Comparison of ENCODE assay signal across 20 mouse cellular contexts in the genomic region with DNA sequence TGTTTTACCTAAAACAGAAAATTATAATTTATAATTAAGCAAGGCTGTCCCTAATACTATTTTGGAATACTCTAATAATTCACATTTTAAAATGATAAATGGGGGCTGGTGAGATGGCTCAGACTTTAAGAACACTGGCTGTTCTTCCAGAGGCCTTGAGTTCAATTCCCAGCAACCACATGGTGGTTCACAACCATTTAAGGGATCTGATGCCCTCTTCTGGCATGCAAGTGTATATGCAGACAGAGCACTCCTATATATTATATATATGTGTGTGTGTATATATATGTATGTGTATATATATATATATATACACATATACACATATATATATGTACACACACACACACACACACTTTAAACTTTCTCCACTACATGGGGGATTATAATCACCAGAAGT. TPM values are rescaled to one million over a fixed set of nuclear protein-coding genes. Genes with fewer than 3 reads are reported as not detected.
DNase-seq lines count a peak whose midpoint lies in the region; ATAC-seq and TF ChIP-seq lines count a peak whose summit lies in the region.
"Had no signal": no experiment of that assay in that cellular context is flagged by ENCODE, and none has a peak within 500 bp of the region (broad histone marks: within the 10 kb centered on the region; RNA-seq: fewer than 3 reads in every experiment).

No protein-coding gene starts in this region.

- no peak for DNase-seq in hindbrain, postnatal 0 days (ENCODE audit: low spot score)
- no peak for DNase-seq in hindbrain, embryonic 10.5 days (ENCODE audit: low spot score)
- no peak for DNase-seq in midbrain, postnatal 0 days (ENCODE audit: low spot score)
- no peak for DNase-seq in liver, embryonic 14.5 days (ENCODE audit: low read depth in 3 of 3, low spot score in 3 of 3)
- no peak for DNase-seq in adrenal gland, adult 8-10 months
- no peak for DNase-seq in frontal cortex, postnatal 10 days (ENCODE audit: low spot score in 2 of 2)
- DNase-seq: cerebellum, postnatal 14 days; embryo, embryonic 11 days; heart, postnatal 4 days; lung, adult 18-20 months; lung, postnatal 4 days; right cerebral cortex, postnatal 4 days; thymus, postnatal 4 days had no signal

- no peak overlapping the region for H3K9ac ChIP-seq in hindbrain, postnatal 0 days (replicated peaks; ENCODE audit: low read length)
- no peak overlapping the region for H3K9ac ChIP-seq in midbrain, postnatal 0 days (replicated peaks; ENCODE audit: low read length, poor library complexity, severe bottlenecking)
- H3K9ac ChIP-seq in midbrain, embryonic 15.5 days, result no peak overlapping the region
- H3K9ac ChIP-seq in liver, embryonic 14.5 days (replicated peaks), result no peak overlapping the region
- H3K9ac ChIP-seq: embryonic facial prominence, embryonic 15.5 days; kidney, embryonic 15.5 days; neural tube, embryonic 15.5 days had no signal

- no peak overlapping the region for H3K27ac ChIP-seq in hindbrain, postnatal 0 days
- no peak overlapping the region for H3K27ac ChIP-seq in hindbrain, embryonic 10.5 days
- no peak overlapping the region for H3K27ac ChIP-seq in midbrain, postnatal 0 days (ENCODE audit: low read depth, low read length)
- H3K27ac ChIP-seq in midbrain, embryonic 15.5 days, result no peak overlapping the region
- H3K27ac ChIP-seq in liver, embryonic 14.5 days, result no peak overlapping the region
- H3K27ac ChIP-seq: embryonic facial prominence, embryonic 15.5 days; forebrain, embryonic 10.5 days; kidney, embryonic 15.5 days; limb, embryonic 10.5 days; neural tube, embryonic 15.5 days had no signal

- no peak overlapping the region for H3K4me3 ChIP-seq in hindbrain, postnatal 0 days (ENCODE audit: low read length)
- no peak overlapping the region for H3K4me3 ChIP-seq in hindbrain, embryonic 10.5 days
- H3K4me3 ChIP-seq in midbrain, postnatal 0 days (ENCODE audit: low read depth, low read length), result no peak overlapping the region
- no peak overlapping the region for H3K4me3 ChIP-seq in midbrain, embryonic 15.5 days
- no peak overlapping the region for H3K4me3 ChIP-seq in liver, embryonic 14.5 days (ENCODE audit: insufficient read depth in 1 of 2, low read depth in 2 of 2, low read length in 2 of 2)
- H3K4me3 ChIP-seq: embryonic facial prominence, embryonic 15.5 days; forebrain, embryonic 10.5 days; kidney, embryonic 15.5 days; limb, embryonic 10.5 days; neural tube, embryonic 15.5 days had no signal

- H3K9me3 ChIP-seq in hindbrain, postnatal 0 days (ENCODE audit: low read length), result no peaks in the 10 kb centered on the region
- H3K9me3 ChIP-seq in hindbrain, embryonic 10.5 days, result peaks cover 9% of the 10 kb centered on the region; the same call in 1 of the 2 replicates
- no peaks in the 10 kb centered on the region for H3K9me3 ChIP-seq in midbrain, postnatal 0 days (ENCODE audit: low read length)
- no peaks in the 10 kb centered on the region for H3K9me3 ChIP-seq in midbrain, embryonic 15.5 days
- no peaks in the 10 kb centered on the region for H3K9me3 ChIP-seq in liver, embryonic 14.5 days (ENCODE audit: control insufficient read depth, low read length)
- H3K9me3 ChIP-seq: embryonic facial prominence, embryonic 15.5 days; kidney, embryonic 15.5 days; limb, embryonic 10.5 days; neural tube, embryonic 15.5 days had no signal

- H3K4me2 ChIP-seq in hindbrain, postnatal 0 days (ENCODE audit: low read depth, low read length), result no peak overlapping the region
- H3K4me2 ChIP-seq in midbrain, postnatal 0 days (ENCODE audit: low read depth, low read length, poor library complexity, severe bottlenecking), result no peak overlapping the region
- H3K4me2 ChIP-seq in midbrain, embryonic 15.5 days, result no peak overlapping the region
- no peak overlapping the region for H3K4me2 ChIP-seq in liver, embryonic 14.5 days (ENCODE audit: low read depth)
- H3K4me2 ChIP-seq: embryonic facial prominence, embryonic 15.5 days; kidney, embryonic 15.5 days; midbrain, embryonic 11.5 days; neural tube, embryonic 15.5 days had no signal

- TF ChIP-seq CTCF in hindbrain, postnatal 0 days (IDR thresholded peaks at IDR 0.05; ENCODE audit: low read depth), result 0 out of 2 replicates have a peak, but pooled peaks have one; percentile 16
- 0 out of 2 replicates have a peak, but pooled peaks have one; percentile 7 for TF ChIP-seq CTCF in midbrain, postnatal 0 days (IDR thresholded peaks at IDR 0.05)
- peak; percentile 51 for TF ChIP-seq CTCF in liver, embryonic 14.5 days (IDR thresholded peaks at IDR 0.05; ENCODE audit: low read depth)

- 0 out of 2 replicates have a peak, but pooled peaks cover 6% of the 10 kb centered on the region for H3K4me1 ChIP-seq in hindbrain, postnatal 0 days (ENCODE audit: insufficient read depth, low read length)
- H3K4me1 ChIP-seq in hindbrain, embryonic 10.5 days (replicated peaks), result 0 out of 2 replicates have a peak, but pooled peaks cover 4% of the 10 kb centered on the region
- no peaks in the 10 kb centered on the region for H3K4me1 ChIP-seq in midbrain, postnatal 0 days (ENCODE audit: insufficient read depth, low read length)
- H3K4me1 ChIP-seq in midbrain, embryonic 15.5 days, result no peaks in the 10 kb centered on the region
- peaks cover 0 to 2% of the 10 kb centered on the region in 2 experiments; a peak in 2 of 4 replicates for H3K4me1 ChIP-seq in liver, embryonic 14.5 days (replicated peaks; ENCODE audit: control insufficient read depth in 2 of 2, insufficient read depth in 2 of 2, low read length in 1 of 2)
- H3K4me1 ChIP-seq: embryonic facial prominence, embryonic 15.5 days had no signal

- H3K36me3 ChIP-seq in hindbrain, postnatal 0 days (ENCODE audit: insufficient read depth, low read length), result no peaks in the 10 kb centered on the region
- H3K36me3 ChIP-seq in hindbrain, embryonic 10.5 days, result peaks cover 20% of the 10 kb centered on the region
- H3K36me3 ChIP-seq in midbrain, postnatal 0 days (ENCODE audit: insufficient read depth, low read length), result no peaks in the 10 kb centered on the region
- no peaks in the 10 kb centered on the region for H3K36me3 ChIP-seq in midbrain, embryonic 15.5 days (replicated peaks)
- H3K36me3 ChIP-seq in liver, embryonic 14.5 days (replicated peaks; ENCODE audit: control insufficient read depth, insufficient read depth, low read depth), result no peaks in the 10 kb centered on the region
- H3K36me3 ChIP-seq: embryonic facial prominence, embryonic 15.5 days; neural tube, embryonic 15.5 days had no signal

- TF ChIP-seq EP300 in liver, embryonic 14.5 days (IDR thresholded peaks at IDR 0.05; ENCODE audit: low read depth), result no peak

- no peaks in the 10 kb centered on the region for H3K27me3 ChIP-seq in hindbrain, postnatal 0 days (ENCODE audit: insufficient read depth, low read length)
- no peaks in the 10 kb centered on the region for H3K27me3 ChIP-seq in hindbrain, embryonic 10.5 days (ENCODE audit: insufficient read depth, poor library complexity, severe bottlenecking)
- H3K27me3 ChIP-seq in midbrain, postnatal 0 days (ENCODE audit: insufficient read depth, low read length), result no peaks in the 10 kb centered on the region
- H3K27me3 ChIP-seq in midbrain, embryonic 15.5 days (replicated peaks), result no peaks in the 10 kb centered on the region
- H3K27me3 ChIP-seq in liver, embryonic 14.5 days (ENCODE audit: control insufficient read depth, insufficient read depth, low read length), result no peaks in the 10 kb centered on the region
- H3K27me3 ChIP-seq: embryonic facial prominence, embryonic 15.5 days; kidney, embryonic 15.5 days; neural tube, embryonic 15.5 days had no signal

- no peak for ATAC-seq in hindbrain, postnatal 0 days
- ATAC-seq in midbrain, postnatal 0 days (ENCODE audit: low FRiP score), result no peak
- ATAC-seq in midbrain, embryonic 15.5 days (replicated peaks), result no peak
- peak; percentile 37; the same call in 1 of the 2 replicates for ATAC-seq in liver, embryonic 14.5 days (ENCODE audit: insufficient read depth)

RNA-seq across cellular contexts. Expression of gene Rictor, which starts 15.2 kb away (rescaled TPM):
- 27.7 and 30.9 TPM in 2 replicates for total RNA-seq in hindbrain, postnatal 0 days (2014; rRNA removed)
- 34.6 and 36.7 TPM in 2 replicates for polyA plus RNA-seq in hindbrain, postnatal 0 days (2015; fragmentation: Nextera tagmentation; extraction: Ambion mirVana)
- polyA plus RNA-seq in hindbrain, embryonic 10.5 days (2016; fragmentation: Nextera tagmentation; extraction: Ambion mirVana), result 38.1 and 38.3 TPM in 2 replicates
- 32.1 and 41.5 TPM in 2 replicates for total RNA-seq in midbrain, postnatal 0 days (2014; rRNA removed)
- 30.2 and 36.8 TPM in 2 replicates for polyA plus RNA-seq in midbrain, postnatal 0 days (2015; fragmentation: Nextera tagmentation; extraction: Ambion mirVana)
- 57.0 and 59.3 TPM in 2 replicates for polyA plus RNA-seq in midbrain, embryonic 15.5 days (2015; fragmentation: Nextera tagmentation; extraction: Ambion mirVana)
- 3.3 and 4.4 TPM in 2 replicates for polyA plus RNA-seq in liver, embryonic 14.5 days (2012; rRNA removed)
- polyA plus RNA-seq in liver, embryonic 14.5 days (2014; fragmentation: Nextera tagmentation; extraction: Ambion mirVana), result 12.7 and 14.2 TPM in 2 replicates
- 10 to 100 TPM; 24.4 to 40.5 (median 28.9) TPM for total RNA-seq in adrenal gland, adult 8-10 months (2022)
